Mouse (Mus musculus) stomach, embryonic 16.5 days (tissue): ENCODE results near the gene Zbbx. TPM values are rescaled to one million over a fixed set of nuclear protein-coding genes. Genes with fewer than 3 reads are reported as not detected.

Source experiments
- polyA plus RNA-seq: library from polyadenylated mRNA; unstranded; fragments of >200 nt; fragmentation: Nextera tagmentation; extraction: Ambion mirVana; gene quantifications from 2 replicates; pipeline ENCODE4 v1.2.1, GENCODE M21; 2015

The Zbbx gene
- polyA plus RNA-seq, 1 experiment from 2014 or later: 0.10 TPM

Other genes with a start within 250 kb of the Zbbx start
- 45.2 and 54.8 TPM in 2 replicates for gene Serpini2, start 105.0 kb upstream of the Zbbx start, polyA plus RNA-seq